7 mouse cellular contexts compared by ENCODE assay signal in genomic region chr10:13473833-13474567, GRCm38 (mm10). TPM values are rescaled to one million over a fixed set of nuclear protein-coding genes. Genes with fewer than 3 reads are reported as not detected.
DNase-seq lines count a peak whose midpoint lies in the region; ATAC-seq and TF ChIP-seq lines count a peak whose summit lies in the region.

Phactr2 (minus strand) TSS chr10:13474412.

- no peak within 1 kb of the TSS for H3K27ac ChIP-seq in limb, embryonic 13.5 days
- H3K27ac ChIP-seq in midbrain, embryonic 12.5 days (replicated peaks), result no peak within 1 kb of the TSS
- no peak within 1 kb of the TSS for H3K27ac ChIP-seq in spleen, adult 2 months (ENCODE audit: insufficient read depth, low read length)

- H3K4me2 ChIP-seq in limb, embryonic 13.5 days (replicated peaks), result peak within 1 kb of the TSS; percentile 98
- peak within 1 kb of the TSS; percentile 89 for H3K4me2 ChIP-seq in midbrain, embryonic 12.5 days (replicated peaks)

- H3K4me1 ChIP-seq in limb, embryonic 13.5 days, result peaks cover 13% of the 10 kb centered on the region
- H3K4me1 ChIP-seq in midbrain, embryonic 12.5 days, result 0 out of 2 replicates have a peak, but pooled peaks cover 5% of the 10 kb centered on the region
- H3K4me1 ChIP-seq in spleen, adult 2 months (ENCODE audit: control insufficient read depth, insufficient read depth, insufficient read length), result no peaks in the 10 kb centered on the region

- peaks cover 57% of the 10 kb centered on the region for H3K27me3 ChIP-seq in limb, embryonic 13.5 days
- peaks cover 55% of the 10 kb centered on the region for H3K27me3 ChIP-seq in midbrain, embryonic 12.5 days
- peaks cover 5% of the 10 kb centered on the region; the same call in 1 of the 2 replicates for H3K27me3 ChIP-seq in spleen, adult 2 months (ENCODE audit: control insufficient read depth, insufficient read depth, low read length)

- DNase-seq in adrenal gland, adult (ENCODE audit: inconsistent age in 2 of 2, low spot score in 1 of 2), result peak; percentile 38 to 74
- peak; percentile 22 to 31 for DNase-seq in cerebellum, postnatal 14 days
- peak; percentile 8 to 18 for DNase-seq in gastrocnemius, postnatal 36 days
- peak in 1 of 2 experiments; percentile 50 for DNase-seq in spleen, adult 2 months (ENCODE audit: low read depth in 1 of 2, low spot score in 2 of 2)

- no peaks in the 10 kb centered on the region for H3K9me3 ChIP-seq in limb, embryonic 13.5 days
- H3K9me3 ChIP-seq in midbrain, embryonic 12.5 days, result no peaks in the 10 kb centered on the region

- peak within 1 kb of the TSS; percentile 61 for H3K4me3 ChIP-seq in limb, embryonic 13.5 days
- peak within 1 kb of the TSS; percentile 66 for H3K4me3 ChIP-seq in midbrain, embryonic 12.5 days
- peak within 1 kb of the TSS; percentile 69 for H3K4me3 ChIP-seq in spleen, adult 2 months (ENCODE audit: extremely low read depth, insufficient read depth, insufficient read length)

- WGBS in limb, embryonic 13.5 days, result under 1% methylated on average over 57 of the region's 71 CpGs
- under 1% methylated on average over 62 of the region's 71 CpGs for WGBS in midbrain, embryonic 12.5 days
- WGBS in spleen, adult 2 months, result 1% methylated on average over 70 of the region's 71 CpGs

- no peak for TF ChIP-seq CTCF in spleen, adult 2 months (IDR thresholded peaks at IDR 0.05; ENCODE audit: extremely low read depth, insufficient read depth, insufficient read length, insufficient replicate concordance)

- peak; percentile 76 for ATAC-seq in inflammation-experienced regulatory T-cells, adult 6 months
- ATAC-seq in limb, embryonic 13.5 days (ENCODE audit: low FRiP score, low read depth), result peak; percentile 77
- peak; percentile 88 for ATAC-seq in midbrain, embryonic 12.5 days (ENCODE audit: low FRiP score, low read depth)

- no peak for TF ChIP-seq POLR2A in spleen, adult 2 months (IDR thresholded peaks at IDR 0.05; ENCODE audit: low read depth, low read length)

- no peaks in the 10 kb centered on the region for H3K36me3 ChIP-seq in limb, embryonic 13.5 days
- H3K36me3 ChIP-seq in midbrain, embryonic 12.5 days, result no peaks in the 10 kb centered on the region
- no peaks in the 10 kb centered on the region for H3K36me3 ChIP-seq in spleen, adult 2 months (ENCODE audit: control insufficient read depth, insufficient read depth, low read length)

- peak within 1 kb of the TSS; percentile 78 for H3K9ac ChIP-seq in limb, embryonic 13.5 days
- H3K9ac ChIP-seq in midbrain, embryonic 12.5 days (replicated peaks), result peak within 1 kb of the TSS; percentile 69

- intact Hi-C loops in gastrocnemius, postnatal 36 days (cut with DNase I), result no loop called here

RNA-seq across cellular contexts. Expression of gene Phactr2, which starts in this region (rescaled TPM):
- total RNA-seq in gastrocnemius, postnatal 36 days (2021), result 10 to 100 TPM; 13.1 to 15.5 TPM
- polyA plus RNA-seq in inflammation-experienced regulatory T-cells, adult 6 months (2017; shearing (Covaris generic)), result 1 to 10 TPM; 3.6 to 4.7 (median 3.9) TPM
- polyA plus RNA-seq in limb, embryonic 13.5 days (2015; fragmentation: Nextera tagmentation; extraction: Ambion mirVana), result 26.8 and 29.3 TPM in 2 replicates
- polyA plus RNA-seq in midbrain, embryonic 12.5 days (2016; fragmentation: Nextera tagmentation; extraction: Ambion mirVana), result 11.2 and 11.7 TPM in 2 replicates
- polyA plus RNA-seq in spleen, adult 2 months (2012; rRNA removed), result 3.5 and 4.1 TPM in 2 replicates
